Mouse (Mus musculus) hindbrain, embryonic 14.5 days (tissue): ENCODE data around the gene Dlgap4. TPM values are rescaled to one million over a fixed set of nuclear protein-coding genes. Genes with fewer than 3 reads are reported as not detected.

Experiments
- ATAC-seq: fragments of 200-750 bp; cut with Nextera tagmentation; 2 replicates; pipeline ENCODE4 v1.8.0; 2017; ENCODE audit warnings: moderate number of reproducible peaks, mild to moderate bottlenecking, moderate TSS enrichment, moderate library complexity; ENCODE audit not compliant: low FRiP score
- DNase-seq: peaks from one replicate; pipeline ENCODE4 v3.0.0-alpha.2; 2015; ENCODE audit warnings: low spot score
- H3K27ac ChIP-seq: fragments of 300-500 bp; sonication (generic); 2 replicates; pipeline ENCODE4 v1.5.1; 2014; ENCODE audit warnings: mild to moderate bottlenecking, moderate library complexity
- H3K27me3 ChIP-seq: fragments of 300-500 bp; sonication (generic); 2 replicates; pipeline ENCODE4 v1.6.1; 2014; ENCODE audit warnings: mild to moderate bottlenecking, low read length, mixed read lengths; ENCODE audit not compliant: control insufficient read depth, insufficient read depth
- H3K36me3 ChIP-seq: fragments of 300-500 bp; sonication (generic); replicated peaks from 2 replicates; pipeline ENCODE4 v1.6.1; 2014; ENCODE audit not compliant: control insufficient read depth, insufficient read depth
- H3K4me1 ChIP-seq: fragments of 300-500 bp; sonication (generic); replicated peaks from 2 replicates; pipeline ENCODE4 v1.6.1; 2014; ENCODE audit warnings: antibody characterized with exemption, low read length, mixed read lengths; ENCODE audit not compliant: control insufficient read depth, insufficient read depth
- H3K4me2 ChIP-seq: fragments of 300-500 bp; sonication (generic); replicated peaks from 2 replicates; pipeline ENCODE4 v1.6.1; 2014; ENCODE audit warnings: mild to moderate bottlenecking, moderate library complexity
- H3K4me3 ChIP-seq: fragments of 300-500 bp; sonication (generic); replicated peaks from 2 replicates; pipeline ENCODE4 v1.5.1; 2014; ENCODE audit warnings: mild to moderate bottlenecking, low read length
- H3K9ac ChIP-seq: fragments of 300-500 bp; sonication (generic); 2 replicates; pipeline ENCODE4 v1.6.1; 2014
- H3K9me3 ChIP-seq: fragments of 300-500 bp; sonication (generic); 2 replicates; pipeline ENCODE4 v1.6.1; 2016; ENCODE audit warnings: low read length; ENCODE audit not compliant: control insufficient read depth
- WGBS: fragments of 180-500 bp; shearing (Covaris S2); extraction: QIAGEN DNeasy Blood & Tissue Kit; methylation state at CpG from one replicate; pipeline ENCODE4 v1.1.7; 2014; 5-methylcytosine and 5-hydroxymethylcytosine counted together
- polyA plus RNA-seq: library from polyadenylated mRNA; unstranded; fragments of >200 nt; fragmentation: Nextera tagmentation; extraction: Ambion mirVana; gene quantifications from 2 replicates; pipeline ENCODE4 v1.2.1, GENCODE M21; 2014

The Dlgap4 gene
- polyA plus RNA-seq, 1 experiment from 2014 or later, result 220 TPM

- DNase-seq, result no peak
- Histone ChIP-seq H3K9me3 (no peaks in the 10 kb centered on the region), H3K4me3 (no peak overlapping the region), H3K9ac (no peak overlapping the region), H3K27me3 (no peaks in the 10 kb centered on the region), H3K4me2 (no peak overlapping the region), H3K36me3 (peaks cover 62% of the 10 kb centered on the region), H3K27ac (no peak overlapping the region), H3K4me1 (no peaks in the 10 kb centered on the region)
- WGBS, result 91% methylated on average over 10 of the region's 10 CpGs
- no peak for ATAC-seq
Observed at GRCm38 (mm10) chr2:156764022-156764421, 150.5 kb downstream of the Dlgap4 start.

GRCm38 (mm10) chr2:156764747-156765146 is 151.2 kb downstream of the Dlgap4 start:
- H3K27me3 ChIP-seq, result no peaks in the 10 kb centered on the region
- no peak overlapping the region for H3K9ac ChIP-seq
- H3K4me2 ChIP-seq, result no peak overlapping the region
- 74% methylated on average over 4 of the region's 4 CpGs for WGBS
- ATAC-seq (no peak), DNase-seq (no peak)
- H3K4me1 ChIP-seq, result no peaks in the 10 kb centered on the region
- no peaks in the 10 kb centered on the region for H3K9me3 ChIP-seq
- no peak overlapping the region for H3K27ac ChIP-seq
- H3K4me3 ChIP-seq, result no peak overlapping the region
- H3K36me3 ChIP-seq, result peaks cover 55% of the 10 kb centered on the region

- H3K4me3 ChIP-seq, result no peak overlapping the region
- ATAC-seq, result no peak
- 92% methylated on average over 8 of the region's 8 CpGs for WGBS
- no peaks in the 10 kb centered on the region for H3K27me3 ChIP-seq
- no peaks in the 10 kb centered on the region for H3K4me1 ChIP-seq
- no peak overlapping the region for H3K27ac ChIP-seq
- DNase-seq, result no peak
- peaks cover 46% of the 10 kb centered on the region for H3K36me3 ChIP-seq
- no peak overlapping the region for H3K9ac ChIP-seq
- no peaks in the 10 kb centered on the region for H3K9me3 ChIP-seq
- H3K4me2 ChIP-seq, result no peak overlapping the region
Observed at GRCm38 (mm10) chr2:156765593-156765992, 152.1 kb downstream of the Dlgap4 start.

- H3K4me3 ChIP-seq, result no peak overlapping the region
- no peaks in the 10 kb centered on the region for H3K4me1 ChIP-seq
- ATAC-seq, result no peak
- DNase-seq, result no peak
- peaks cover 38% of the 10 kb centered on the region for H3K36me3 ChIP-seq
- no peak overlapping the region for H3K4me2 ChIP-seq
- no peaks in the 10 kb centered on the region for H3K9me3 ChIP-seq
- H3K27me3 ChIP-seq, result no peaks in the 10 kb centered on the region
- 80% methylated on average over 10 of the region's 10 CpGs for WGBS
- H3K27ac ChIP-seq, result no peak overlapping the region
- no peak overlapping the region for H3K9ac ChIP-seq
Observed at GRCm38 (mm10) chr2:156766227-156767019, 152.9 kb downstream of the Dlgap4 start.

GRCm38 (mm10) chr2:156767108-156767507 is 153.6 kb downstream of the Dlgap4 start:
- no peak overlapping the region; the same call in 1 of the 2 replicates for H3K27ac ChIP-seq
- no peaks in the 10 kb centered on the region for H3K4me1 ChIP-seq
- H3K36me3 ChIP-seq, result peaks cover 31% of the 10 kb centered on the region
- ATAC-seq (no peak), DNase-seq (no peak)
- 77% methylated on average over 5 of the region's 5 CpGs for WGBS
- no peak overlapping the region for H3K4me3 ChIP-seq
- H3K9ac ChIP-seq, result no peak overlapping the region
- H3K4me2 ChIP-seq, result no peak overlapping the region
- no peaks in the 10 kb centered on the region for H3K27me3 ChIP-seq
- H3K9me3 ChIP-seq, result no peaks in the 10 kb centered on the region

GRCm38 (mm10) chr2:156769274-156769673 is 155.8 kb downstream of the Dlgap4 start:
- no peak overlapping the region for H3K4me3 ChIP-seq
- peaks cover 9% of the 10 kb centered on the region for H3K36me3 ChIP-seq
- DNase-seq (no peak), ATAC-seq (no peak)
- H3K27ac ChIP-seq, result no peak overlapping the region
- no peaks in the 10 kb centered on the region for H3K9me3 ChIP-seq
- H3K9ac ChIP-seq, result no peak overlapping the region
- no peak overlapping the region for H3K4me2 ChIP-seq
- peaks cover under 1% of the 10 kb centered on the region for H3K4me1 ChIP-seq
- WGBS, result 85% methylated on average over 12 of the region's 12 CpGs
- no peaks in the 10 kb centered on the region for H3K27me3 ChIP-seq

GRCm38 (mm10) chr2:156773470-156773869 is 160.0 kb downstream of the Dlgap4 start:
- no peak overlapping the region for H3K9ac ChIP-seq

GRCm38 (mm10) chr2:156774035-156774737 is 160.7 kb downstream of the Dlgap4 start:
- 72% methylated on average over 13 of the region's 13 CpGs for WGBS
- no peaks in the 10 kb centered on the region for H3K9me3 ChIP-seq
- H3K4me2 ChIP-seq, result peak overlapping the region; percentile 53
- no peak overlapping the region for H3K4me3 ChIP-seq
- H3K9ac ChIP-seq, result no peak overlapping the region
- peaks cover 14% of the 10 kb centered on the region for H3K4me1 ChIP-seq
- peaks cover 4% of the 10 kb centered on the region; the same call in 1 of the 2 replicates for H3K27me3 ChIP-seq
- H3K36me3 ChIP-seq, result no peaks in the 10 kb centered on the region
- no peak overlapping the region for H3K27ac ChIP-seq
- no peak for DNase-seq
- ATAC-seq, result no peak

More at GRCm38 (mm10) chr2:156773470-156773869, 160.0 kb downstream of the Dlgap4 start:
- ATAC-seq, result no peak
- Histone ChIP-seq H3K27me3 (peaks cover 4% of the 10 kb centered on the region; the same call in 1 of the 2 replicates), H3K36me3 (no peaks in the 10 kb centered on the region), H3K27ac (no peak overlapping the region), H3K4me3 (no peak overlapping the region), H3K4me2 (no peak overlapping the region), H3K9me3 (no peaks in the 10 kb centered on the region), H3K4me1 (peaks cover 14% of the 10 kb centered on the region)
- no peak for DNase-seq

GRCm38 (mm10) chr2:156774738-156775454 is 161.4 kb downstream of the Dlgap4 start, which contains the start of gene Myl9:
Gene Myl9, plus strand, starts transcription at chr2:156775420.
- DNase-seq, result peak; percentile 49
- Histone ChIP-seq H3K9me3 (no peaks in the 10 kb centered on the region), H3K9ac (peak within 1 kb of the TSS; percentile 42), H3K27me3 (peaks cover 4% of the 10 kb centered on the region; the same call in 1 of the 2 replicates), H3K27ac (peak within 1 kb of the TSS; percentile 33; the same call in 1 of the 2 replicates), H3K36me3 (no peaks in the 10 kb centered on the region), H3K4me3 (peak within 1 kb of the TSS; percentile 22), H3K4me2 (peak within 1 kb of the TSS; percentile 53), H3K4me1 (peaks cover 14% of the 10 kb centered on the region)
- peak; percentile 71 for ATAC-seq
- WGBS, result 2% methylated on average over 28 of the region's 28 CpGs
